Mouse (Mus musculus) neural tube, embryonic 13.5 days (tissue): ENCODE results near the gene Cr2. TPM values are rescaled to one million over a fixed set of nuclear protein-coding genes. Genes with fewer than 3 reads are reported as not detected.

Source experiments
- ATAC-seq: fragments of 200-750 bp; cut with Nextera tagmentation; 2 replicates; pipeline ENCODE4 v1.8.0; 2017; ENCODE audit warnings: low read depth, mild to moderate bottlenecking, moderate TSS enrichment, moderate library complexity
- H3K27ac ChIP-seq: fragments of 300-500 bp; sonication (generic); replicated peaks from 2 replicates; pipeline ENCODE4 v1.5.1; 2015; ENCODE audit warnings: moderate library complexity, mild to moderate bottlenecking, inconsistent platforms
- H3K27me3 ChIP-seq: fragments of 300-500 bp; sonication (generic); 2 replicates; pipeline ENCODE4 v1.6.1; 2015; ENCODE audit warnings: mild to moderate bottlenecking, inconsistent platforms
- H3K36me3 ChIP-seq: fragments of 300-500 bp; sonication (generic); 2 replicates; pipeline ENCODE4 v1.6.1; 2015; ENCODE audit warnings: mild to moderate bottlenecking, inconsistent platforms
- H3K4me1 ChIP-seq: fragments of 300-500 bp; sonication (generic); replicated peaks from 2 replicates; pipeline ENCODE4 v1.6.1; 2015; ENCODE audit warnings: inconsistent platforms
- H3K4me2 ChIP-seq: fragments of 300-500 bp; sonication (generic); 2 replicates; pipeline ENCODE4 v1.6.1; 2015; ENCODE audit warnings: inconsistent platforms, mild to moderate bottlenecking, moderate library complexity
- H3K4me3 ChIP-seq: fragments of 300-500 bp; sonication (generic); 2 replicates; pipeline ENCODE4 v1.5.1; 2015; ENCODE audit warnings: mild to moderate bottlenecking, inconsistent platforms
- H3K9ac ChIP-seq: fragments of 300-500 bp; sonication (generic); 2 replicates; pipeline ENCODE4 v1.6.1; 2015; ENCODE audit warnings: moderate library complexity, mild to moderate bottlenecking, inconsistent platforms
- H3K9me3 ChIP-seq: fragments of 300-500 bp; sonication (generic); 2 replicates; pipeline ENCODE4 v1.6.1; 2016; ENCODE audit warnings: inconsistent platforms
- WGBS: fragments of 180-500 bp; shearing (Covaris S2); methylation state at CpG from one replicate; pipeline ENCODE4 v1.1.7; 2015; 5-methylcytosine and 5-hydroxymethylcytosine counted together
- polyA plus RNA-seq: library from polyadenylated mRNA; unstranded; fragments of >200 nt; fragmentation: Nextera tagmentation; extraction: Ambion mirVana; gene quantifications from 2 replicates; pipeline ENCODE4 v1.2.1, GENCODE M21; 2015

Cr2 gene
- polyA plus RNA-seq, 1 experiment from 2014 or later, result 0.21 TPM

DNA sequence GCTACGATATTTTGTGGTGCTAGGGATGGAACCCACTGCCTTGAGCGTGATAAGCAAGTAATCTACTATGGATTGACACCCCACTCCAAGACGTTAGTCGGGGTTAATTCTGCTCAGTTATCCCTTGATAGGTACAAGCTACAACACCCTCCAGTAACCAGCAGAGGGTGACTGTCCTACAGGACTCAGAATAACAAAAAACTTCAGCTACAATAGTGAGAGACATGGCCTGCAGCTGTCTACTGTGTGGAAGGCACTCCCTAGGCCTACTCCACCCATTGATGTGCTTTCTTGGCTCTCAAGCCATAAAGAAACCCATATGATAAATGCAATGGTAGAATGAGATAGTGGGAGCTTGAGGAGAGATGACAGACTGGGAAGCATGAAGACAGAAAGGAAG is 62.9 kb downstream of the Cr2 start:
- H3K9me3 ChIP-seq, result no peaks in the 10 kb centered on the region
- H3K9ac ChIP-seq, result no peak overlapping the region

DNA sequence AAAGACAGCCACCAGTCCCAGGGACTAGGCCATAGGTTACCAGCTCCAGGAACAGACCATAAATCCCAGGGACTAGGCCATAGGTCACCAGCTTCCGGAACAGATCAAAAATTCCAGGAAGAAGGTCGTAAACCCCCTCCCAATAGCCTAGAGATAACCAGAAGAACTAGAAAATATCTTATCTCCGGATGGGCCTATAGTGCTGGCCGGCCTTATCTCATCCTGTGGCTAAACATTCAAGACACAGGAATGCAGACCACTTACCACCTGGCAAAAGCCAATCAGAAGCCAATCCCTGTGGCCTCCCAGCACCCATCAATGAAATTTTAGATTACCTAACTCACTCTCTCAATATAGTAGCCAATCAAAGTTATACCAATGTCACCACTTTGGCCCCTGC is 75.8 kb downstream of the Cr2 start:
- 88% methylated on average over 4 of the region's 4 CpGs for WGBS

More for the DNA sequence above, 62.9 kb downstream of the Cr2 start:
- Histone ChIP-seq H3K4me3 (no peak overlapping the region), H3K36me3 (peaks cover 25% of the 10 kb centered on the region), H3K27ac (no peak overlapping the region), H3K27me3 (no peaks in the 10 kb centered on the region), H3K4me2 (no peak overlapping the region), H3K4me1 (no peaks in the 10 kb centered on the region)
- 94% methylated on average over 4 of the region's 4 CpGs for WGBS
- no peak for ATAC-seq

DNA sequence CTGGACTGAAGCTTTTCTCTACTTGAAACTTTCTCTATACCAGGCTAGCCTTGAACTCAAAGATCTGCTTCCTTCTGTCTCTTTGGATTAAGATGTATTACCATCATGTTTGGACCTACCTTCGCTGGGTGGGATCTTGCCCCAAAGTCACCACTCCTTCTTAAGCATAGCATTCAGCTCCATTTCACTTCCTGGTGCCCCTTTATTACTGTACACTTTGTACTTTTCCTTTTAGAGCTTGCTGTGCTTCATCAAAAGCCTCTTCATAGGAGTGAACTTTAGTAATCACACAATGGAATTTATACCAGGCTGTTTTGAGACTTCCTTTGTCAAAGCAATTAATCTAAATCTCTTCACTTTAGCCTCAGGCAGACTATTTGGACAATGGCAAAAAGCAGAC is 78.5 kb downstream of the Cr2 start:
- Histone ChIP-seq H3K36me3 (peaks cover 18% of the 10 kb centered on the region), H3K4me3 (no peak overlapping the region), H3K4me1 (no peaks in the 10 kb centered on the region), H3K9me3 (no peaks in the 10 kb centered on the region), H3K27me3 (no peaks in the 10 kb centered on the region), H3K9ac (no peak overlapping the region), H3K4me2 (no peak overlapping the region), H3K27ac (no peak overlapping the region)
- WGBS, result 91% methylated on average over 1 of the region's 1 CpGs
- no peak for ATAC-seq

More for the DNA sequence above, 75.8 kb downstream of the Cr2 start:
- Histone ChIP-seq H3K36me3 (peaks cover 19% of the 10 kb centered on the region), H3K27me3 (no peaks in the 10 kb centered on the region), H3K4me3 (no peak overlapping the region), H3K9me3 (no peaks in the 10 kb centered on the region), H3K4me1 (no peaks in the 10 kb centered on the region), H3K9ac (no peak overlapping the region), H3K27ac (no peak overlapping the region), H3K4me2 (no peak overlapping the region)
- no peak for ATAC-seq

DNA sequence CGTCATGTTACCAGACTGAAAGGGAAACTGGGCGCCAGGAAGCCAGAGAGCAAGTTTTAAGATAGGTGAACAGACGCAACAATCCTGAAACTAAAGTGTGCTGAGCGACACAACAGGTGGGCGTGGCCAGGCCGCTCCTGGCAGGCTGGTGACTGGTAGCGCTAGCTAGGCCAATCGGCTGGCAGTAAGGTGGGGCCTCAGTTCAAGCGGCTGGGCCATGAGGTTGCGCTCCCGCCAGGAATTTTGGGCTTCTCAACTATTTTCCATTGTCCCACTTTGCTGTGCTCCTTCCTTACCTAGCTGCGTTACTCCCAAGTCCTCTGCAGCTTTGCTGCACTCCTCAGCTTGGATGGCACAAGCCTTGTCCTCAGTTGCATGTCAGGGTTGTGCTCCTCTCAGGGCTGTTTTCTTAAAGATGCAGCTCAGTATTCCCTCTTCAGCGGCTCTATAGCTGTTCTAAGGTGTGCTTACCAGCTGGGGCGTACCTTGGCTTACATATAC is 84.2 kb downstream of the Cr2 start, which contains the start of gene Cd46:
Gene Cd46, minus strand, starts transcription at position 30 of the 501 bp plus-strand sequence.
- no peaks in the 10 kb centered on the region for H3K27me3 ChIP-seq
- WGBS, result 1% methylated on average over 14 of the region's 14 CpGs
- H3K9me3 ChIP-seq, result no peaks in the 10 kb centered on the region
- H3K4me1 ChIP-seq, result peaks cover 11% of the 10 kb centered on the region
- peaks cover 1% of the 10 kb centered on the region; the same call in 1 of the 2 replicates for H3K36me3 ChIP-seq
- H3K27ac ChIP-seq, result no peak within 1 kb of the TSS
- peak; percentile 86 for ATAC-seq
- peak within 1 kb of the TSS; percentile 33 for H3K4me3 ChIP-seq
- peak within 1 kb of the TSS; percentile 60 for H3K4me2 ChIP-seq
- no peak within 1 kb of the TSS; the same call in 1 of the 2 replicates for H3K9ac ChIP-seq

DNA sequence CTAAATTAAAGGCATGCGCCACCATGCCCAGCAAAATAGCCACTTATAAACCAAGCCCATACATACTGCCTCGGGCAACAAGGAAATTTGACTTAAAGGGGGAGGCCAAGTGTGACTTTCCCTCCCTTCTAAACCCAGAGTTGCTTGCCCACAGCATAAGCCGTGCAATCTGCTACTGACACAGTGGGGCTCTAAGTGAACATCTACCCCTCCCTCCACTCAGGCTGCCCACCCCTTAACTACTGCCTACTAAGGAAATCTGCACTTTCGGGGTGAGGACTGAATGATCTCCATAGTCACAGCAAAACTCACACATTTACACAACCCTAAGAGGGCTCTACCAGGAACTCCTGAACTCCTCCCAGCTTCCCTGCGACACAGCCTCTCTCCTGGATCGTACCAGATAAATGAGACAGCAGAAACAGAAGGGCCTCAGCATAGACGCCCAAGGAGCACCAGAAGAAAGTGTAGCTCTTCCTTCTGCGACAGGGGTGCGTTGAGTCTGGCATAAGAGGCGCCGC is 84.8 kb downstream of the Cr2 start:
- Histone ChIP-seq H3K4me2 (peak overlapping the region; percentile 60), H3K27me3 (no peaks in the 10 kb centered on the region), H3K9me3 (no peaks in the 10 kb centered on the region), H3K4me3 (peak overlapping the region; percentile 33), H3K27ac (no peak overlapping the region), H3K9ac (no peak overlapping the region; the same call in 1 of the 2 replicates), H3K4me1 (peaks cover 11% of the 10 kb centered on the region), H3K36me3 (no peaks in the 10 kb centered on the region)
- peak; percentile 71 for ATAC-seq
- 20% methylated on average over 11 of the region's 11 CpGs for WGBS

Other genes starting within 250 kb of the Cr2 start
- gene Cd34, start 237.9 kb downstream of the Cr2 start, polyA plus RNA-seq, result 40.9 and 44.6 TPM in 2 replicates
- 0.55 and 0.93 TPM in 2 replicates for gene Cd46, start 84.5 kb downstream of the Cr2 start, polyA plus RNA-seq
- gene Cr1l, start 45.1 kb downstream of the Cr2 start, polyA plus RNA-seq, result 31.3 and 35.7 TPM in 2 replicates